Mouse (Mus musculus) CH12.LX (cell line): ENCODE results near the gene Pusl1. TPM values are rescaled to one million over a fixed set of nuclear protein-coding genes. Genes with fewer than 3 reads are reported as not detected.

ENCODE experiments used
- DNase-seq: peaks from one replicate; pipeline ENCODE4 v3.0.0-alpha.2; 2013; ENCODE audit errors: extremely low read depth
- H3K27ac ChIP-seq: 2 replicates; pipeline ENCODE4 v1.5.1; 2012; ENCODE audit warnings: low read depth, mild to moderate bottlenecking, control low read depth, moderate library complexity; ENCODE audit not compliant: insufficient read depth
- H3K27me3 ChIP-seq: replicated peaks from 2 replicates; pipeline ENCODE3; 2012; ENCODE audit warnings: inconsistent platforms
- H3K36me3 ChIP-seq, 2 experiments: replicated peaks in 1 of 2; 2 replicates each; pipeline versions ENCODE3 to v1.6.1; 2012; ENCODE audit warnings: inconsistent platforms in 1 of 2, low read length in 1 of 2, mild to moderate bottlenecking in 1 of 2, mixed read lengths in 1 of 2, moderate library complexity in 1 of 2; ENCODE audit not compliant: control insufficient read depth in 1 of 2, insufficient read depth in 1 of 2
- H3K4me1 ChIP-seq, 2 experiments: 2 replicates each; pipeline ENCODE4 v1.6.1; 2012; ENCODE audit warnings: inconsistent platforms in 1 of 2, moderate library complexity in 1 of 2; ENCODE audit not compliant: insufficient read depth in 2 of 2, control insufficient read depth in 1 of 2
- H3K4me2 ChIP-seq: 2 replicates; pipeline ENCODE4 v1.6.1; 2012; ENCODE audit warnings: low read depth, mild to moderate bottlenecking, control low read depth; ENCODE audit not compliant: poor library complexity, insufficient read depth, severe bottlenecking
- H3K4me3 ChIP-seq, 3 experiments: fragments of 150-350 bp in 1 of 3; sonication (generic) in 1 of 3; replicated peaks in 1 of 3; 2 replicates each; pipeline versions ENCODE3 to v1.5.1; 2011 to 2012; ENCODE audit warnings: low read depth in 2 of 3, low read length in 2 of 3, mild to moderate bottlenecking in 2 of 3, moderate library complexity in 2 of 3, control low read depth in 1 of 3, improper control_type of control experiment in 1 of 3, inconsistent platforms in 1 of 3, mixed read lengths in 1 of 3; ENCODE audit not compliant: poor library complexity in 1 of 3
- H3K79me2 ChIP-seq: replicated peaks from 2 replicates; pipeline ENCODE4 v1.6.1; 2012; ENCODE audit warnings: mild to moderate bottlenecking, moderate library complexity; ENCODE audit not compliant: control insufficient read depth, poor library complexity, insufficient read depth, severe bottlenecking; ENCODE audit errors: extremely low read depth
- H3K9ac ChIP-seq: 2 replicates; pipeline ENCODE4 v1.6.1; 2012; ENCODE audit warnings: low read depth, mild to moderate bottlenecking, control low read depth, moderate library complexity; ENCODE audit not compliant: insufficient read depth
- H3K9me3 ChIP-seq: replicated peaks from 2 replicates; pipeline ENCODE3; 2012; ENCODE audit warnings: low read length, inconsistent platforms, mixed read lengths
- CHD1 ChIP-seq: IDR thresholded peaks from 2 replicates; pipeline ENCODE4 v1.6.1; 2012; ENCODE audit warnings: low read depth, low read length, improper control_type of control experiment, inconsistent platforms
- ELF1 ChIP-seq: IDR thresholded peaks from 2 replicates; pipeline ENCODE4 v1.6.1; 2014; ENCODE audit warnings: low read depth, mild to moderate bottlenecking, inconsistent platforms, low read length, improper control_type of control experiment
- EP300 ChIP-seq: IDR thresholded peaks from 2 replicates; pipeline ENCODE4 v1.6.1; 2011; ENCODE audit warnings: low read length, improper control_type of control experiment
- HCFC1 ChIP-seq: IDR thresholded peaks from 2 replicates; pipeline ENCODE4 v1.6.1; 2012; ENCODE audit warnings: low read depth, mild to moderate bottlenecking, inconsistent platforms, low read length, improper control_type of control experiment
- IRF4 ChIP-seq: IDR thresholded peaks from 2 replicates; pipeline ENCODE4 v1.6.1; 2014; ENCODE audit warnings: low read depth, mild to moderate bottlenecking, inconsistent platforms, low read length, improper control_type of control experiment
- JUN ChIP-seq: IDR thresholded peaks from 2 replicates; pipeline ENCODE4 v1.6.1; 2011; ENCODE audit warnings: low read depth, mild to moderate bottlenecking, low read length, improper control_type of control experiment, moderate library complexity; ENCODE audit not compliant: insufficient read depth
- JUND ChIP-seq: conservative IDR thresholded peaks from 2 replicates; pipeline ENCODE4 v1.6.1; 2011; ENCODE audit warnings: low read depth, low read length, improper control_type of control experiment
- NELFE ChIP-seq: IDR thresholded peaks from 2 replicates; pipeline ENCODE4 v1.6.1; 2011; ENCODE audit warnings: low read depth, low read length, improper control_type of control experiment
- NRF1 ChIP-seq: IDR thresholded peaks from 2 replicates; pipeline ENCODE4 v1.6.1; 2014; ENCODE audit warnings: low read depth, mild to moderate bottlenecking, inconsistent platforms, low read length, improper control_type of control experiment, moderate library complexity
- PAX5 ChIP-seq: IDR thresholded peaks from 2 replicates; pipeline ENCODE4 v1.6.1; 2012; ENCODE audit warnings: low read length, inconsistent platforms, mixed read lengths
- RCOR1 ChIP-seq: conservative IDR thresholded peaks from 2 replicates; pipeline ENCODE4 v1.6.1; 2012; ENCODE audit warnings: low read depth, mild to moderate bottlenecking, inconsistent platforms, low read length, improper control_type of control experiment
- TBP ChIP-seq: conservative IDR thresholded peaks from 2 replicates; pipeline ENCODE4 v1.6.1; 2011; ENCODE audit warnings: low read depth, low read length, improper control_type of control experiment
- TCF12 ChIP-seq: IDR thresholded peaks from 2 replicates; pipeline ENCODE4 v1.6.1; 2014; ENCODE audit warnings: low read depth, mild to moderate bottlenecking, inconsistent platforms, low read length, improper control_type of control experiment
- UBTF ChIP-seq: IDR thresholded peaks from 2 replicates; pipeline ENCODE4 v1.6.1; 2012; ENCODE audit warnings: low read depth, mild to moderate bottlenecking, inconsistent platforms, low read length, improper control_type of control experiment, moderate library complexity
- USF1 ChIP-seq: IDR thresholded peaks from 2 replicates; pipeline ENCODE4 v1.6.1; 2014; ENCODE audit warnings: low read depth, mild to moderate bottlenecking, inconsistent platforms, low read length, improper control_type of control experiment
- USF2 ChIP-seq: conservative IDR thresholded peaks from 2 replicates; pipeline ENCODE4 v1.6.1; 2011; ENCODE audit warnings: low read depth, low read length, improper control_type of control experiment
- ZC3H11A ChIP-seq: IDR thresholded peaks from 2 replicates; pipeline ENCODE4 v1.6.1; 2012; ENCODE audit warnings: low read depth, mild to moderate bottlenecking, inconsistent platforms, low read length, improper control_type of control experiment
- ZMIZ1 ChIP-seq: IDR thresholded peaks from 2 replicates; pipeline ENCODE4 v1.6.1; 2012; ENCODE audit warnings: low read depth, mild to moderate bottlenecking, inconsistent platforms, low read length, improper control_type of control experiment
- ZNF384 ChIP-seq: IDR thresholded peaks from 2 replicates; pipeline ENCODE4 v1.6.1; 2012; ENCODE audit warnings: low read depth, low read length, improper control_type of control experiment, inconsistent platforms
- dilution Hi-C: fragments of 300-500 bp; cut with MboI; formaldehyde crosslinking; loops from 2 replicates; pipeline ENCODE4 v1.14.3; 2020; ENCODE audit warnings: low sequenced_read_pairs; ENCODE audit not compliant: extremely low pct_unique_long_range_greater_than_20kb, extremely low pct_ligation_motif_present
- in situ Hi-C: fragments of 300-500 bp; cut with MboI; formaldehyde crosslinking; loops from 3 replicates; pipeline ENCODE4 v1.14.3; 2019; ENCODE audit warnings: low sequenced_read_pairs, low pct_ligation_motif_present, low pct_unique_long_range_greater_than_20kb, mixed read lengths
- polyA plus RNA-seq: library from polyadenylated mRNA; unstranded; fragments of >175 nt; gene quantifications from 2 replicates; pipeline ENCODE4 v1.2.1, GENCODE M21; 2012; ENCODE audit warnings: low read depth; ENCODE audit not compliant: insufficient read length
- total RNA-seq, 2 experiments: library from RNA; depleted of rRNA; stranded (reverse); fragments of 300-350 nt in 1 of 2; fragments of >200 nt in 1 of 2; gene quantifications; 2 replicates each; pipeline ENCODE4 v1.2.3; 2012 to 2014

The Pusl1 gene
- total and polyA plus RNA-seq, 3 experiments = 32.1 to 45.7 (median 37.5) TPM

GRCm38 (mm10) chr4:155901205-155901604 lies 9.6 kb upstream of the Pusl1 start:
- Histone ChIP-seq H3K9me3 (peaks cover 3% of the 10 kb centered on the region), H3K4me3 (no peak overlapping the region), H3K4me1 (peaks cover 0 to 3% of the 10 kb centered on the region in 2 experiments; a peak in 2 of 4 replicates), H3K27ac (no peak overlapping the region), H3K36me3 (peaks cover 61 to 92% of the 10 kb centered on the region in 2 experiments), H3K79me2 (no peaks in the 10 kb centered on the region), H3K4me2 (no peak overlapping the region), H3K27me3 (no peaks in the 10 kb centered on the region), H3K9ac (no peak overlapping the region)
- dilution Hi-C loops (no loop called here), in situ Hi-C loops (no loop called here)
- DNase-seq = no peak
- no peak for TF ChIP-seq IRF4
- TF ChIP-seq ZNF384 = no peak

DNA sequence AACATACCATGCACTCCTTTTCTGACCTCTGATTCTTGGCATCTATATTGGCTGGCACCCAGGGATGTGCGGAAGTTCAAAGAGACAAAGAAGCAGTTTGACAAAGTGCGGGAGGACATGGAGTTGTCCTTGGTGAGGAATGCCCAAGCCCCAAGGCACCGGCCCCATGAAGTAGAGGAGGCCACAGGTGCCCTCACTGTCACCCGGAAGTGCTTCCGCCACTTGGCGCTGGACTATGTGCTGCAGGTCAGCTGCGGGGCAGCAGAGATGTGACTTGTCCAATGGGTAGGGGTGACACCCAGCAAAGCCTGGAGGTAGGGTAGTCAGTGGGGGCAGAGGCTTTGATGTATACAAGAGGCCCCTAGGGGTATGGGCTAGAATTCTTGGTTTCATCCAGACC lies 7.8 kb upstream of the Pusl1 start:
- no peak overlapping the region for H3K4me3 ChIP-seq
- TF ChIP-seq CHD1 (no peak), ELF1 (no peak), NELFE (no peak), JUND (no peak), ZC3H11A (no peak), HCFC1 (no peak), UBTF (no peak), USF1 (no peak), IRF4 (no peak), PAX5 (no peak), JUN (no peak), TCF12 (no peak), NRF1 (no peak), TBP (no peak), EP300 (no peak), ZMIZ1 (no peak), USF2 (no peak), RCOR1 (no peak)
- TF ChIP-seq, all 38 proteins: peak for 0
- H3K27me3 ChIP-seq = no peaks in the 10 kb centered on the region
- in situ Hi-C loops (no loop called here), dilution Hi-C loops (no loop called here)
- H3K79me2 ChIP-seq = peaks cover 2% of the 10 kb centered on the region; the same call in 1 of the 2 replicates
- no peak overlapping the region for H3K4me2 ChIP-seq
- peaks cover 12 to 21% of the 10 kb centered on the region in 2 experiments for H3K4me1 ChIP-seq
- no peak for DNase-seq
- peaks cover 3% of the 10 kb centered on the region for H3K9me3 ChIP-seq
- no peak overlapping the region for H3K27ac ChIP-seq
- no peak overlapping the region for H3K9ac ChIP-seq
- H3K36me3 ChIP-seq = peaks cover 53 to 82% of the 10 kb centered on the region in 2 experiments
